Mouse (Mus musculus) neural tube, embryonic 11.5 days (tissue): Measurements from ENCODE around the gene Myo3b. TPM values are rescaled to one million over a fixed set of nuclear protein-coding genes. Genes with fewer than 3 reads are reported as not detected.

ENCODE experiments used
- ATAC-seq: fragments of 200-750 bp; cut with Nextera tagmentation; 2 replicates; pipeline ENCODE4 v1.8.0; 2017; ENCODE audit warnings: moderate number of reproducible peaks, mild to moderate bottlenecking, moderate TSS enrichment, moderate library complexity; ENCODE audit not compliant: insufficient read depth, low FRiP score, low TSS enrichment
- DNase-seq: peaks from one replicate; pipeline ENCODE4 v3.0.0-alpha.2; 2015; ENCODE audit warnings: low spot score
- H3K27ac ChIP-seq: fragments of 300-500 bp; sonication (generic); 2 replicates; pipeline ENCODE4 v1.5.1; 2014; ENCODE audit warnings: low read depth, mild to moderate bottlenecking, low read length
- H3K27me3 ChIP-seq: fragments of 300-500 bp; sonication (generic); 2 replicates; pipeline ENCODE4 v1.6.1; 2014; ENCODE audit warnings: mild to moderate bottlenecking, low read length, mixed read lengths; ENCODE audit not compliant: control insufficient read depth, insufficient read depth
- H3K36me3 ChIP-seq: fragments of 300-500 bp; sonication (generic); 2 replicates; pipeline ENCODE4 v1.6.1; 2014; ENCODE audit warnings: mild to moderate bottlenecking, low read length, moderate library complexity, mixed read lengths; ENCODE audit not compliant: control insufficient read depth, insufficient read depth
- H3K4me1 ChIP-seq: fragments of 300-500 bp; sonication (generic); 2 replicates; pipeline ENCODE4 v1.6.1; 2014; ENCODE audit warnings: low read length, mixed read lengths; ENCODE audit not compliant: control insufficient read depth, insufficient read depth
- H3K4me2 ChIP-seq: fragments of 300-500 bp; sonication (generic); 2 replicates; pipeline ENCODE4 v1.6.1; 2014; ENCODE audit warnings: low read depth, mild to moderate bottlenecking, moderate library complexity
- H3K4me3 ChIP-seq: fragments of 300-500 bp; sonication (generic); 2 replicates; pipeline ENCODE4 v1.5.1; 2014; ENCODE audit warnings: low read depth, low read length
- H3K9ac ChIP-seq: fragments of 300-500 bp; sonication (generic); 2 replicates; pipeline ENCODE4 v1.6.1; 2014; ENCODE audit warnings: mild to moderate bottlenecking, low read length
- H3K9me3 ChIP-seq: fragments of 300-500 bp; sonication (generic); 2 replicates; pipeline ENCODE4 v1.6.1; 2016; ENCODE audit warnings: low read length; ENCODE audit not compliant: control insufficient read depth
- WGBS: fragments of 180-500 bp; shearing (Covaris S2); extraction: QIAGEN DNeasy Blood & Tissue Kit; methylation state at CpG from one replicate; pipeline ENCODE4 v1.1.7; 2014; 5-methylcytosine and 5-hydroxymethylcytosine counted together
- polyA plus RNA-seq: library from polyadenylated mRNA; unstranded; fragments of >200 nt; fragmentation: Nextera tagmentation; extraction: Ambion mirVana; gene quantifications from 2 replicates; pipeline ENCODE4 v1.2.1, GENCODE M21; 2014

Myo3b gene
- polyA plus RNA-seq, 1 experiment from 2014 or later: 0.04 TPM

GRCm38 (mm10) chr2:70315125-70315524 lies 276.2 kb downstream of the Myo3b start:
- H3K9ac ChIP-seq: no peak overlapping the region
- H3K27me3 ChIP-seq: no peaks in the 10 kb centered on the region
- H3K27ac ChIP-seq: no peak overlapping the region
- H3K4me2 ChIP-seq: no peak overlapping the region
- DNase-seq: no peak
- H3K4me3 ChIP-seq: no peak overlapping the region
- no peaks in the 10 kb centered on the region for H3K9me3 ChIP-seq
- ATAC-seq: no peak
- 78% methylated on average over 9 of the region's 9 CpGs for WGBS
- no peaks in the 10 kb centered on the region for H3K4me1 ChIP-seq
- H3K36me3 ChIP-seq: no peaks in the 10 kb centered on the region

- no peak for ATAC-seq
- H3K36me3 ChIP-seq: no peaks in the 10 kb centered on the region
Observed at GRCm38 (mm10) chr2:70315734-70316133, 276.8 kb downstream of the Myo3b start.

GRCm38 (mm10) chr2:70317850-70318249 lies 278.9 kb downstream of the Myo3b start:
- H3K36me3 ChIP-seq: no peaks in the 10 kb centered on the region
- no peaks in the 10 kb centered on the region for H3K4me1 ChIP-seq
- no peak overlapping the region for H3K9ac ChIP-seq
- H3K4me3 ChIP-seq: no peak overlapping the region
- 28% methylated on average over 6 of the region's 6 CpGs for WGBS
- H3K4me2 ChIP-seq: no peak overlapping the region
- no peak for ATAC-seq
- DNase-seq: no peak
- H3K27ac ChIP-seq: no peak overlapping the region
- H3K27me3 ChIP-seq: no peaks in the 10 kb centered on the region
- H3K9me3 ChIP-seq: no peaks in the 10 kb centered on the region

More at GRCm38 (mm10) chr2:70315734-70316133, 276.8 kb downstream of the Myo3b start:
- Histone ChIP-seq H3K4me2 (no peak overlapping the region), H3K4me1 (no peaks in the 10 kb centered on the region), H3K9me3 (no peaks in the 10 kb centered on the region), H3K27me3 (no peaks in the 10 kb centered on the region), H3K4me3 (no peak overlapping the region), H3K27ac (no peak overlapping the region), H3K9ac (no peak overlapping the region)
- WGBS: 78% methylated on average over 3 of the region's 3 CpGs
- DNase-seq: no peak

- H3K27ac ChIP-seq: no peak overlapping the region
- H3K27me3 ChIP-seq: no peaks in the 10 kb centered on the region
- no peak overlapping the region for H3K9ac ChIP-seq
- H3K4me1 ChIP-seq: no peaks in the 10 kb centered on the region
- 52% methylated on average over 5 of the region's 5 CpGs for WGBS
- H3K4me2 ChIP-seq: no peak overlapping the region
- no peak for DNase-seq
- no peak for ATAC-seq
- no peaks in the 10 kb centered on the region for H3K9me3 ChIP-seq
- H3K4me3 ChIP-seq: no peak overlapping the region
- no peaks in the 10 kb centered on the region for H3K36me3 ChIP-seq
Observed at GRCm38 (mm10) chr2:70318861-70319555, 280.1 kb downstream of the Myo3b start.

- H3K36me3 ChIP-seq: no peaks in the 10 kb centered on the region
- no peak overlapping the region for H3K4me3 ChIP-seq
- ATAC-seq (no peak), DNase-seq (no peak)
- WGBS: 62% methylated on average over 9 of the region's 9 CpGs
- H3K4me1 ChIP-seq: no peaks in the 10 kb centered on the region
- no peak overlapping the region for H3K9ac ChIP-seq
- H3K27ac ChIP-seq: no peak overlapping the region
- no peaks in the 10 kb centered on the region for H3K27me3 ChIP-seq
- no peaks in the 10 kb centered on the region for H3K9me3 ChIP-seq
- H3K4me2 ChIP-seq: no peak overlapping the region
Observed at GRCm38 (mm10) chr2:70322767-70323166, 283.8 kb downstream of the Myo3b start.

- no peaks in the 10 kb centered on the region for H3K36me3 ChIP-seq
- 79% methylated on average over 11 of the region's 11 CpGs for WGBS
Observed at GRCm38 (mm10) chr2:70327602-70328001, 288.7 kb downstream of the Myo3b start.

GRCm38 (mm10) chr2:70332905-70333304 lies 294.0 kb downstream of the Myo3b start:
- Histone ChIP-seq H3K4me2 (no peak overlapping the region), H3K36me3 (no peaks in the 10 kb centered on the region), H3K9me3 (no peaks in the 10 kb centered on the region), H3K27ac (no peak overlapping the region), H3K4me3 (no peak overlapping the region), H3K27me3 (no peaks in the 10 kb centered on the region), H3K4me1 (no peaks in the 10 kb centered on the region), H3K9ac (no peak overlapping the region)
- DNase-seq (no peak), ATAC-seq (no peak)
- 92% methylated on average over 6 of the region's 6 CpGs for WGBS

More at GRCm38 (mm10) chr2:70327602-70328001, 288.7 kb downstream of the Myo3b start:
- Histone ChIP-seq H3K9me3 (no peaks in the 10 kb centered on the region), H3K4me2 (no peak overlapping the region), H3K4me1 (no peaks in the 10 kb centered on the region), H3K9ac (no peak overlapping the region), H3K27ac (no peak overlapping the region), H3K27me3 (no peaks in the 10 kb centered on the region), H3K4me3 (no peak overlapping the region)
- ATAC-seq: no peak
- no peak for DNase-seq

GRCm38 (mm10) chr2:70333553-70333952 lies 294.6 kb downstream of the Myo3b start:
- H3K27ac ChIP-seq: no peak overlapping the region
- H3K9ac ChIP-seq: no peak overlapping the region
- H3K36me3 ChIP-seq: no peaks in the 10 kb centered on the region
- no peaks in the 10 kb centered on the region for H3K27me3 ChIP-seq
- no peak overlapping the region for H3K4me3 ChIP-seq
- ATAC-seq (no peak), DNase-seq (no peak)
- no peak overlapping the region for H3K4me2 ChIP-seq
- 89% methylated on average over 6 of the region's 6 CpGs for WGBS
- H3K4me1 ChIP-seq: no peaks in the 10 kb centered on the region
- H3K9me3 ChIP-seq: no peaks in the 10 kb centered on the region

- Histone ChIP-seq H3K9me3 (no peaks in the 10 kb centered on the region), H3K27ac (no peak overlapping the region), H3K4me1 (no peaks in the 10 kb centered on the region), H3K4me2 (no peak overlapping the region), H3K27me3 (no peaks in the 10 kb centered on the region), H3K9ac (no peak overlapping the region), H3K36me3 (no peaks in the 10 kb centered on the region), H3K4me3 (no peak overlapping the region)
- DNase-seq (no peak), ATAC-seq (no peak)
- 71% methylated on average over 6 of the region's 6 CpGs for WGBS
Observed at GRCm38 (mm10) chr2:70336551-70336950, 297.6 kb downstream of the Myo3b start.
